Mouse (Mus musculus): Measurements from ENCODE around the gene Yap1. TPM values are rescaled to one million over a fixed set of nuclear protein-coding genes. Genes with fewer than 3 reads are reported as not detected.

Yap1 gene
- 4.8 and 7.1 TPM in 2 replicates for polyA plus RNA-seq (2011; ENCODE audit: insufficient read depth, insufficient read length, low replicate concordance, missing spikeins)

DNA sequence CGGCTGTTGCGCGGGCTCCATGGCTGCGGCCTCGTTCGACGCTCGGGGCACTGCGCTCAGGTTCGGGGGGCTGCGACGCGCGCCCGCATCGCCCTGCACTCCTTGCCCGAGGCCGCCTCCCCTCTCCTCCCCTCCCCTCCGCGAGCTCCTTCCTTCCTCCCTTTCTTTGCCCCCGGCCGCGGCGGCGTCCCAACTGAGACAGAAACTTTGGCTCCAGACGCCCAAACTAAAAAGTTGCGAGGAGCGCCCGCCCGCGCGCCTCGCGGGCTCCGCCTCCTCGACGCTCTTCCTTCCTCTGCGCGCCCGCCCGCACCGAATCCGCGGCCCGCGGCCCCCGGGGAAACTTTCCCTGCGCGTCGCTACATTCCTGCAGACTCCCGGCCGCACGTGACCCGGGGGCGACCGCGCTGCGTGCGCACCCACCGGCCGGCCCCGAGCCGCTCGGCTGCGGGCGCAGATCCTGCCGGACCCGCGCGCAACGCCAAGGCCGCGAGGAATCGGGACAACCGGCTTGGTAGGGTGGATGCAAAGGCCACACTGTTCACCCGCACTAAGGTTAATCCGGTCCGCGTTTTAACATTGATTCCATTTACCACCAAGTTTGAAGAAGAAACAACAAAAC is at the start of gene Yap1:
Gene Yap1 (minus strand): TSS at position 227 of the 622 bp plus-strand sequence.
- under 1% methylated on average over 75 of the region's 79 CpGs for WGBS
- TF ChIP-seq CTCF (IDR thresholded peaks at IDR 0.05; ENCODE audit: control insufficient read depth, insufficient read depth, low read length) (no peak), POLR2A (IDR thresholded peaks at IDR 0.05; ENCODE audit: borderline replicate concordance, control insufficient read depth, low read depth, low read length) (no peak; the same call in 1 of the 2 replicates)
- Histone ChIP-seq H3K4me3 (replicated peaks; ENCODE audit: control insufficient read depth, low read depth, low read length) (no peak within 1 kb of the TSS), H3K4me1 (ENCODE audit: control insufficient read depth, insufficient read depth, low read length) (no peaks in the 10 kb centered on the region), H3K27ac (ENCODE audit: control insufficient read depth, insufficient read depth, low read depth, low read length, poor library complexity) (no peak within 1 kb of the TSS; the same call in 1 of the 2 replicates)

DNA sequence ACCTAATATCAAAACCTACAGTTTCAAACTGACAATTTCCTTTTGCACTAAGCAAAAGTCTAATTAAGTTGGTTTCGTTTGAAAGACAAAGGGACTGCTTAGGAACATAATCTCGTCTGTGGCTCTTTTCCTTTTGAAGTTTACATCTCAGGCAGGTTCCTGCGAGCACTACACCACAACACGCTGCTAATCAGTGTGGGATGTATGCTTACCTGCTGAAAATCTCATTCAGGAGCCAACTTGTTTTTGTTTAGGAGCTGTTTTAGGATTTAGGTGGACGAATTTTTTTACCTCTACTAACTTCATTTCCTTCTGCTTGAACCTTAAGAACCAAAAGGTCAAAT is 38.6 kb upstream of the Yap1 start:
- no peak for TF ChIP-seq POLR2A (IDR thresholded peaks at IDR 0.05; ENCODE audit: borderline replicate concordance, control insufficient read depth, low read depth, low read length)
- no peak for TF ChIP-seq CTCF (IDR thresholded peaks at IDR 0.05; ENCODE audit: control insufficient read depth, insufficient read depth, low read length)
- Histone ChIP-seq H3K4me1 (ENCODE audit: control insufficient read depth, insufficient read depth, low read length) (no peaks in the 10 kb centered on the region), H3K4me3 (replicated peaks; ENCODE audit: control insufficient read depth, low read depth, low read length) (no peak overlapping the region), H3K27ac (ENCODE audit: control insufficient read depth, insufficient read depth, low read depth, low read length, poor library complexity) (no peak overlapping the region)
- WGBS = 8% methylated on average over 5 of the region's 5 CpGs

- no peak for TF ChIP-seq CTCF (IDR thresholded peaks at IDR 0.05; ENCODE audit: control insufficient read depth, insufficient read depth, low read length)
- no peak for TF ChIP-seq POLR2A (IDR thresholded peaks at IDR 0.05; ENCODE audit: borderline replicate concordance, control insufficient read depth, low read depth, low read length)
- Histone ChIP-seq H3K4me1 (ENCODE audit: control insufficient read depth, insufficient read depth, low read length) (no peaks in the 10 kb centered on the region), H3K27ac (ENCODE audit: control insufficient read depth, insufficient read depth, low read depth, low read length, poor library complexity) (no peak within 1 kb of the TSS), H3K4me3 (replicated peaks; ENCODE audit: control insufficient read depth, low read depth, low read length) (peak within 1 kb of the TSS; percentile 66)
- under 1% methylated on average over 39 of the region's 39 CpGs for WGBS
These were observed 38.1 kb upstream of the Yap1 start, which contains the start of gene Cfap300 for GRCm38 (mm10) chr9:8042338-8043043. Cfap300 (minus strand) TSS chr9:8042823.

DNA sequence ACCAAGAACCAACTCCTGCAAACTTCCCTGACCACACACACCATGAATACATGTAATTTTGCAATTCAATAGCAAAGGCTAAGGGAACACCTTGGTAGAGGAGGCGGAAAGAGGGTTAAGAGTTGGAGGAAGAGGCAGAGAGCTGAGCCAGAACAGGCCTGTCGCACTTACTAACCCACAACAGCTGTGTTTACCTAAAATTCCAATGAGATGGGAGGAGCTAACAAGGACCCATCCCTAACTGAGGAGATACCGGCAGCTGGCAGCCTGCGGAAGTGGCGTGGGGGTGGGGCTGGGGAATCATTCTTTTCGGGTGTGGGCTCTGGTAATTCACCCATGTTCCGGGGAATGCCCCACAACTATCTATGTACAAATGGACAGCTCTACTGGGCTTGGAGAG is 31.1 kb upstream of the Yap1 start:
- Histone ChIP-seq H3K4me3 (replicated peaks; ENCODE audit: control insufficient read depth, low read depth, low read length) (no peak overlapping the region), H3K4me1 (ENCODE audit: control insufficient read depth, insufficient read depth, low read length) (no peaks in the 10 kb centered on the region), H3K27ac (ENCODE audit: control insufficient read depth, insufficient read depth, low read depth, low read length, poor library complexity) (no peak overlapping the region)
- 52% methylated on average over 7 of the region's 7 CpGs for WGBS
- TF ChIP-seq POLR2A (IDR thresholded peaks at IDR 0.05; ENCODE audit: borderline replicate concordance, control insufficient read depth, low read depth, low read length) = no peak
- TF ChIP-seq CTCF (IDR thresholded peaks at IDR 0.05; ENCODE audit: control insufficient read depth, insufficient read depth, low read length) = no peak

DNA sequence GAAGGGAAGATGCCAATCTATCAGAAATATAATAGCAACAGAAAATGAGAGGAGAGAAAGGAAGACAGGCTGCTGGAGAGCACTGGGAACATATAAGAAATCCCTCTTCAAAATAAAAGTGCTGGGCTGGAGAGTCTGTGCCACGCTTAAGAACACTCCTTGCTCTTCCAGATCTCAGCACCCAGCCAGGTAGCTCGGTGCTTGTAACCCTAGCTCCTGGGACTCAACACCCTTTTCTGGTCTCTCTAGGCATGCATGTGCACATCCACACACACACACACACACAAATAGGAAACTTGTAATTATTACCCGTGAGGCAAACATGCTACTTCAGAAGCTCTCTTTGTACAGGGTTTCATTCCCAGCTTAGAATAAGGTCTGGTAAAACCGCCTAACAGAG is 30.7 kb upstream of the Yap1 start:
- H3K4me1 ChIP-seq (ENCODE audit: control insufficient read depth, insufficient read depth, low read length) = no peaks in the 10 kb centered on the region
- H3K4me3 ChIP-seq (replicated peaks; ENCODE audit: control insufficient read depth, low read depth, low read length) = no peak overlapping the region
- H3K27ac ChIP-seq (ENCODE audit: control insufficient read depth, insufficient read depth, low read depth, low read length, poor library complexity) = no peak overlapping the region
- WGBS = 72% methylated on average over 4 of the region's 4 CpGs
- TF ChIP-seq POLR2A (IDR thresholded peaks at IDR 0.05; ENCODE audit: borderline replicate concordance, control insufficient read depth, low read depth, low read length) (no peak), CTCF (IDR thresholded peaks at IDR 0.05; ENCODE audit: control insufficient read depth, insufficient read depth, low read length) (no peak)

- TF ChIP-seq CTCF (IDR thresholded peaks at IDR 0.05; ENCODE audit: control insufficient read depth, insufficient read depth, low read length) (no peak), POLR2A (IDR thresholded peaks at IDR 0.05; ENCODE audit: borderline replicate concordance, control insufficient read depth, low read depth, low read length) (no peak)
These were observed 29.7 kb upstream of the Yap1 start for GRCm38 (mm10) chr9:8034143-8034542.

DNA sequence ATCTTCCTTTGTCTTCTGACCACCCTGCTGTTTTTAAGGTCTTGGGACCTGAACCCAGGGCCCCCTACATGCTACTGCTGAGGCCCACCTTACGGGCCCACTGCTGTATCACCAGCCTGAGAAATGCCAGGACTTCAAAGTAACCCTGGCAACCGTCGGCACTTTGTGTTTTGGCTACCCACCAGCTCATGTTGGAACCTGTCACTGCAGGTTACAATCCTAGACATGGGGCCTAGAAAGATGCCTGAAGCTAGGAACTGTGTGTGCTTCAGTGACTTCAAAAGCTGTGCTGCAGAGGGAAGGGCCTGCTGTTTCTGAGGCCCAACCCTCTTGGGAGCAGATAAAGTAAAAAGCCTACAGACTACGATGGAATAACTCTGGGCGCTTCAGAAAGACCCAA is 28.5 kb upstream of the Yap1 start:
- no peak for TF ChIP-seq POLR2A (IDR thresholded peaks at IDR 0.05; ENCODE audit: borderline replicate concordance, control insufficient read depth, low read depth, low read length)
- no peak for TF ChIP-seq CTCF (IDR thresholded peaks at IDR 0.05; ENCODE audit: control insufficient read depth, insufficient read depth, low read length)
- WGBS = 72% methylated on average over 5 of the region's 5 CpGs
- Histone ChIP-seq H3K4me3 (replicated peaks; ENCODE audit: control insufficient read depth, low read depth, low read length) (no peak overlapping the region), H3K4me1 (ENCODE audit: control insufficient read depth, insufficient read depth, low read length) (no peaks in the 10 kb centered on the region), H3K27ac (ENCODE audit: control insufficient read depth, insufficient read depth, low read depth, low read length, poor library complexity) (no peak overlapping the region)

More at GRCm38 (mm10) chr9:8034143-8034542, 29.7 kb upstream of the Yap1 start:
- Histone ChIP-seq H3K4me1 (ENCODE audit: control insufficient read depth, insufficient read depth, low read length) (no peaks in the 10 kb centered on the region), H3K4me3 (replicated peaks; ENCODE audit: control insufficient read depth, low read depth, low read length) (no peak overlapping the region), H3K27ac (ENCODE audit: control insufficient read depth, insufficient read depth, low read depth, low read length, poor library complexity) (no peak overlapping the region)
- 55% methylated on average over 1 of the region's 1 CpGs for WGBS

GRCm38 (mm10) chr9:8018609-8019008 is 14.2 kb upstream of the Yap1 start:
- TF ChIP-seq POLR2A (IDR thresholded peaks at IDR 0.05; ENCODE audit: borderline replicate concordance, control insufficient read depth, low read depth, low read length) = no peak
- no peak for TF ChIP-seq CTCF (IDR thresholded peaks at IDR 0.05; ENCODE audit: control insufficient read depth, insufficient read depth, low read length)
- H3K4me3 ChIP-seq (replicated peaks; ENCODE audit: control insufficient read depth, low read depth, low read length) = no peak overlapping the region
- no peaks in the 10 kb centered on the region; the same call in none of the 2 replicates for H3K4me1 ChIP-seq (ENCODE audit: control insufficient read depth, insufficient read depth, low read length)
- WGBS = 75% methylated on average over 5 of the region's 5 CpGs
- no peak overlapping the region for H3K27ac ChIP-seq (ENCODE audit: control insufficient read depth, insufficient read depth, low read depth, low read length, poor library complexity)
